Mouse (Mus musculus) midbrain, embryonic 13.5 days (tissue): Measurements from ENCODE around the gene C730034F03Rik. TPM values are rescaled to one million over a fixed set of nuclear protein-coding genes. Genes with fewer than 3 reads are reported as not detected.

Experiments
- ATAC-seq: fragments of 200-750 bp; cut with Nextera tagmentation; 2 replicates; pipeline ENCODE4 v1.8.0; 2017; ENCODE audit warnings: mild to moderate bottlenecking, moderate TSS enrichment, moderate library complexity
- H3K27ac ChIP-seq: fragments of 300-500 bp; sonication (generic); 2 replicates; pipeline ENCODE4 v1.5.1; 2015; ENCODE audit warnings: inconsistent platforms, mild to moderate bottlenecking, moderate library complexity
- H3K27me3 ChIP-seq: fragments of 300-500 bp; sonication (generic); 2 replicates; pipeline ENCODE4 v1.6.1; 2015; ENCODE audit warnings: mild to moderate bottlenecking, inconsistent platforms
- H3K36me3 ChIP-seq: fragments of 300-500 bp; sonication (generic); 2 replicates; pipeline ENCODE4 v1.6.1; 2015; ENCODE audit warnings: mild to moderate bottlenecking, inconsistent platforms
- H3K4me1 ChIP-seq: fragments of 300-500 bp; sonication (generic); replicated peaks from 2 replicates; pipeline ENCODE4 v1.6.1; 2015; ENCODE audit warnings: inconsistent platforms
- H3K4me2 ChIP-seq: fragments of 300-500 bp; sonication (generic); replicated peaks from 2 replicates; pipeline ENCODE4 v1.6.1; 2015; ENCODE audit warnings: moderate library complexity, mild to moderate bottlenecking, inconsistent platforms
- H3K4me3 ChIP-seq: fragments of 300-500 bp; sonication (generic); replicated peaks from 2 replicates; pipeline ENCODE4 v1.5.1; 2015; ENCODE audit warnings: mild to moderate bottlenecking, inconsistent platforms
- H3K9ac ChIP-seq: fragments of 300-500 bp; sonication (generic); replicated peaks from 2 replicates; pipeline ENCODE4 v1.6.1; 2015; ENCODE audit warnings: mild to moderate bottlenecking, inconsistent platforms
- H3K9me3 ChIP-seq: fragments of 300-500 bp; sonication (generic); 2 replicates; pipeline ENCODE4 v1.6.1; 2016; ENCODE audit warnings: mild to moderate bottlenecking, inconsistent platforms
- WGBS: fragments of 180-500 bp; shearing (Covaris S2); methylation state at CpG from one replicate; pipeline ENCODE4 v1.1.7; 2015; 5-methylcytosine and 5-hydroxymethylcytosine counted together
- polyA plus RNA-seq: library from polyadenylated mRNA; unstranded; fragments of >200 nt; fragmentation: Nextera tagmentation; extraction: Ambion mirVana; gene quantifications from 2 replicates; pipeline ENCODE4 v1.2.1, GENCODE M21; 2015

Gene C730034F03Rik
- polyA plus RNA-seq, 1 experiment from 2014 or later = 6.6 TPM

- Histone ChIP-seq H3K27ac (no peak overlapping the region), H3K36me3 (no peaks in the 10 kb centered on the region), H3K4me2 (no peak overlapping the region), H3K27me3 (no peaks in the 10 kb centered on the region), H3K9me3 (no peaks in the 10 kb centered on the region), H3K4me3 (no peak overlapping the region), H3K4me1 (peaks cover 3% of the 10 kb centered on the region; the same call in 1 of the 2 replicates), H3K9ac (no peak overlapping the region)
- 84% methylated on average over 5 of the region's 5 CpGs for WGBS
- ATAC-seq = no peak
Measured at GRCm38 (mm10) chr15:89435878-89436277, 6.5 kb downstream of the C730034F03Rik start.

DNA sequence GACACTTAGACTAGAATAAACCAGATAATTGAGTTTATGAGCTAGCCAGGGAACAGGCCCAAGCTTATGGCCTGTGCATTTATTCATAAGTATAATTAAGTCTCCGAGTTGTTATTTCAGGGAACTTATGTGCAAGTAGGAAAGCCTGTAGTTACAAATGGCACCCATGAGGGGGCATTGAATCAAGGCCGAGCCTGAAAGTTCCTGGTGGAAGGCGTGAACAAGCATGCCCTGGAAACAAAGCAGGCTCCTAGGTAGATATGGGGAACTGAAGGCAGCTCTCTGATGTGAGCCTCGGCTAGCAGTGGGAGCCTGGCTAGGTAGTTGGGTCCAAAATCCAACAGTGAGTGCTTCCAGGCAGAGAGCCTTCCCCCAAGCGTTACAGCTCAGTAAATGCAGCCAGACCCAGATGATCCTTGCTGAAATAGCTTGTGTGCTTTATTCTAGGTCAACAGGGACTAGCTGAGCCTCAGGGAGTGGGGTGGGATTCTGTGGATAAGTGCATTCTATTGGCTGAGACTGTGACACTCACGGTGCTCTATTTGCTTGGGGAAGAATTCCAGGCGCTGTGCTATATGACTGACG is 13.2 kb downstream of the C730034F03Rik start:
- no peak overlapping the region for H3K4me2 ChIP-seq
- no peak overlapping the region for H3K9ac ChIP-seq
- H3K36me3 ChIP-seq = no peaks in the 10 kb centered on the region
- no peaks in the 10 kb centered on the region for H3K9me3 ChIP-seq
- no peaks in the 10 kb centered on the region for H3K4me1 ChIP-seq
- no peak overlapping the region for H3K4me3 ChIP-seq
- no peak for ATAC-seq
- H3K27ac ChIP-seq = no peak overlapping the region
- H3K27me3 ChIP-seq = no peaks in the 10 kb centered on the region
- 43% methylated on average over 8 of the region's 8 CpGs for WGBS

GRCm38 (mm10) chr15:89452906-89453864 is 23.8 kb downstream of the C730034F03Rik start:
- peak overlapping the region; percentile 87 for H3K27ac ChIP-seq
- H3K4me3 ChIP-seq = peak overlapping the region; percentile 79
- H3K4me2 ChIP-seq = peak overlapping the region; percentile 77
- peak; percentile 86 for ATAC-seq
- H3K9me3 ChIP-seq = no peaks in the 10 kb centered on the region
- peaks cover 30% of the 10 kb centered on the region for H3K4me1 ChIP-seq
- WGBS = 4% methylated on average over 24 of the region's 24 CpGs
- peaks cover 10% of the 10 kb centered on the region; the same call in 1 of the 2 replicates for H3K27me3 ChIP-seq
- peaks cover 23% of the 10 kb centered on the region for H3K36me3 ChIP-seq
- peak overlapping the region; percentile 90 for H3K9ac ChIP-seq

- H3K27me3 ChIP-seq = peaks cover 10% of the 10 kb centered on the region; the same call in 1 of the 2 replicates
- under 1% methylated on average over 53 of the region's 53 CpGs for WGBS
- no peaks in the 10 kb centered on the region for H3K9me3 ChIP-seq
- peak within 1 kb of the TSS; percentile 90 for H3K9ac ChIP-seq
- peak within 1 kb of the TSS; percentile 77 for H3K4me2 ChIP-seq
- peaks cover 31% of the 10 kb centered on the region for H3K36me3 ChIP-seq
- peak within 1 kb of the TSS; percentile 79 for H3K4me3 ChIP-seq
- ATAC-seq = peak; percentile 84
- peak within 1 kb of the TSS; percentile 87 for H3K27ac ChIP-seq
- peaks cover 31% of the 10 kb centered on the region for H3K4me1 ChIP-seq
Measured at GRCm38 (mm10) chr15:89453865-89454478, 24.6 kb downstream of the C730034F03Rik start, which contains the start of gene Mapk8ip2. Mapk8ip2 (plus strand) TSS chr15:89453913.

DNA sequence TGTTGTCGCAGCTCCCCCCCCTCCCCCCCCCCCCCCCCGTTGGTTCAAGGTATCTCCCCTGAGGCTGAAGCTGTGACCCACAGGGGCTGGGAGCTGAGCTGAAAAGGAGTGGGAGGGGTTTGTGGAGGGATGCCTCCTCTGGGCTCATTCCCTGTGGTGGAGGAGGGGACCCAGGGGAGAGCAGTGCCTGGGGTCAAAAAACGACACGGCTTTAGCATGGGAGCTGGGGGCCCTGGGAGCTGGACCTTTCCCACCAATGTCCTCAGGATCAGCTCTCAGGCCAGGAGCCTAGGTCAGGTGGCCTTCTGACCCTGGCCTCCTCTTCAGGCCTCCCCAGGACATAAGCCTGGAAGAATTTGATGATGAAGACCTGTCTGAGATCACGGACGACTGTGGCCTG is 25.5 kb downstream of the C730034F03Rik start:
- Histone ChIP-seq H3K4me2 (peak overlapping the region; percentile 77), H3K4me3 (peak overlapping the region; percentile 79), H3K27me3 (peaks cover 10% of the 10 kb centered on the region; the same call in 1 of the 2 replicates), H3K9me3 (no peaks in the 10 kb centered on the region), H3K4me1 (peaks cover 33% of the 10 kb centered on the region), H3K9ac (peak overlapping the region; percentile 90), H3K36me3 (peaks cover 39% of the 10 kb centered on the region), H3K27ac (peak overlapping the region; percentile 87)
- 12% methylated on average over 4 of the region's 6 CpGs for WGBS
- ATAC-seq = 0 out of 2 replicates have a peak, but pooled peaks have one; percentile 18

GRCm38 (mm10) chr15:89455642-89456041 is 26.3 kb downstream of the C730034F03Rik start:
- peaks cover 7% of the 10 kb centered on the region; the same call in 1 of the 2 replicates for H3K27me3 ChIP-seq
- H3K9ac ChIP-seq = peak overlapping the region; percentile 90
- ATAC-seq = no peak

DNA sequence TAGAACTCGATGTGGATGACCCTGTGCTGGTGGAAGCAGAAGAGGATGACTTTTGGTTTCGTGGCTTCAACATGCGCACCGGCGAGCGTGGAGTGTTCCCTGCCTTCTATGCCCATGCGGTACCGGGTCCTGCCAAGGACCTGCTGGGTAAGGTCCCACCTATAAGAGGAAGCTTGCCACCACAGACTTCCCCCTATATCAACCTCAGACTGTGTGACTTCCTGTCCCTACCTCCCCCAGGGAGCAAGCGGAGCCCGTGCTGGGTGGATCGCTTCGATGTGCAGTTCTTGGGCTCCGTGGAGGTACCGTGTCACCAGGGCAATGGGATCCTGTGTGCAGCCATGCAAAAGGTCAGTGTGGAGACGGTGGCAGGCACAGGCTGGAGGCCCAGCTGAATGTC is 29.6 kb downstream of the C730034F03Rik start:
- H3K4me3 ChIP-seq = no peak overlapping the region
- ATAC-seq = no peak
- H3K9me3 ChIP-seq = no peaks in the 10 kb centered on the region
- H3K4me1 ChIP-seq = peaks cover 27% of the 10 kb centered on the region
- no peak overlapping the region for H3K4me2 ChIP-seq
- no peaks in the 10 kb centered on the region for H3K27me3 ChIP-seq
- WGBS = 92% methylated on average over 15 of the region's 15 CpGs
- H3K36me3 ChIP-seq = peaks cover 74% of the 10 kb centered on the region
- no peak overlapping the region for H3K9ac ChIP-seq
- H3K27ac ChIP-seq = no peak overlapping the region

More at GRCm38 (mm10) chr15:89455642-89456041, 26.3 kb downstream of the C730034F03Rik start:
- 78% methylated on average over 6 of the region's 6 CpGs for WGBS
- H3K4me1 ChIP-seq = peaks cover 34% of the 10 kb centered on the region
- H3K27ac ChIP-seq = no peak overlapping the region
- no peaks in the 10 kb centered on the region for H3K9me3 ChIP-seq
- H3K4me3 ChIP-seq = peak overlapping the region; percentile 79
- peaks cover 46% of the 10 kb centered on the region for H3K36me3 ChIP-seq
- peak overlapping the region; percentile 77 for H3K4me2 ChIP-seq

- Histone ChIP-seq H3K4me3 (no peak overlapping the region), H3K9me3 (no peaks in the 10 kb centered on the region), H3K27ac (no peak overlapping the region), H3K9ac (no peak overlapping the region), H3K27me3 (no peaks in the 10 kb centered on the region), H3K4me2 (no peak overlapping the region), H3K36me3 (peaks cover 74% of the 10 kb centered on the region), H3K4me1 (peaks cover 29% of the 10 kb centered on the region)
- WGBS = 93% methylated on average over 7 of the region's 7 CpGs
- no peak for ATAC-seq
Measured at GRCm38 (mm10) chr15:89459821-89460220, 30.4 kb downstream of the C730034F03Rik start.

GRCm38 (mm10) chr15:89460298-89460697 is 30.9 kb downstream of the C730034F03Rik start:
- WGBS = 89% methylated on average over 10 of the region's 10 CpGs
- Histone ChIP-seq H3K36me3 (peaks cover 74% of the 10 kb centered on the region), H3K4me3 (no peak overlapping the region), H3K27ac (no peak overlapping the region), H3K4me1 (peaks cover 29% of the 10 kb centered on the region), H3K9me3 (no peaks in the 10 kb centered on the region), H3K9ac (no peak overlapping the region), H3K4me2 (no peak overlapping the region), H3K27me3 (no peaks in the 10 kb centered on the region)
- no peak for ATAC-seq

GRCm38 (mm10) chr15:89461321-89461720 is 31.9 kb downstream of the C730034F03Rik start:
- peaks cover 70% of the 10 kb centered on the region for H3K36me3 ChIP-seq
- H3K9ac ChIP-seq = no peak overlapping the region
- no peak overlapping the region for H3K4me3 ChIP-seq
- no peaks in the 10 kb centered on the region for H3K9me3 ChIP-seq
- 89% methylated on average over 15 of the region's 15 CpGs for WGBS
- no peak overlapping the region for H3K27ac ChIP-seq
- H3K4me2 ChIP-seq = no peak overlapping the region
- ATAC-seq = no peak
- H3K27me3 ChIP-seq = no peaks in the 10 kb centered on the region
- peaks cover 21% of the 10 kb centered on the region for H3K4me1 ChIP-seq

DNA sequence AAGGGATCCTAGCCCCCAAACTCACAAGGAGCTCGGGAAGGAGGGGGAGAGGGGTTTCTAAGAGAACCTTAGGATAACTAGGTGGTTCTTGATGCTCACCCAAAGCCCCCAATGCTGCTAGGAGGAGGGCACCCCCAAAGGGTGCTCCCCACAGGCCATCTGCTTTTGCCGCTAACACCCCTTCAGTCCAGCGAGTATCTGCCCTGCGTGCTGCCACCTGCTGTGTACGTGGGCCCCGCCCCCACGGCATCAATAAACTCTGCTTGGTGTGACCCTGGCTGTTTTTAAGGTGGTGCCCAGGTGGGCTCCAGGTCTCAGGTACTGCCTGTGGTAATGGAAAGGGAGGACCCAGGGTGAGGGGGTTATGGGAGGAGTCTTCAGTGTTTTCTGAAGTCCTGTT is 32.8 kb downstream of the C730034F03Rik start:
- H3K4me3 ChIP-seq = no peak overlapping the region
- no peak overlapping the region for H3K4me2 ChIP-seq
- no peak for ATAC-seq
- H3K27me3 ChIP-seq = no peaks in the 10 kb centered on the region
- peaks cover 18% of the 10 kb centered on the region for H3K4me1 ChIP-seq
- WGBS = 82% methylated on average over 7 of the region's 7 CpGs
- no peaks in the 10 kb centered on the region for H3K9me3 ChIP-seq
- H3K27ac ChIP-seq = no peak overlapping the region
- H3K9ac ChIP-seq = no peak overlapping the region
- peaks cover 62% of the 10 kb centered on the region for H3K36me3 ChIP-seq
